ENCODE assay signal across 12 mouse cellular contexts in the genomic region with DNA sequence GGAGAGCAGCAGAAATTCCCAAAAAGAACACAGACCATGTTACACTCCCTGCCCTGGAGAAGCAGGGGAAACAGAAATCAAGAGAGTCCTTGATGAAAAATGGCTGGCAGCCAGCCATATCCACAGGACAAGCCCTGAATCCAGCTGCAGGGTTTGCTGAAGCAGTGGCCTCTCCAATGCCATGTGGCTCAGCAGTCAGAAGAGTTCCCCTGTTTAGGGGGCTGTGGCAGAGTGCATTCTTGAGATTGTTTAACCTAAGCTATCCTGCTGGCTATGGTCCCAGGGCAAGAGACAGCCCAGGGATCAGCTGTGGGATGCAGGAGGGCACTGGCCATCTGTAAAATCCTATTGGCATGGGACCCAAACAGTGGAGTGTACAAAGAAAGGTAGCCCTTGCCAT. TPM values are rescaled to one million over a fixed set of nuclear protein-coding genes. Genes with fewer than 3 reads are reported as not detected.
DNase-seq lines count a peak whose midpoint lies in the region; ATAC-seq and TF ChIP-seq lines count a peak whose summit lies in the region.
"Had no signal": no experiment of that assay in that cellular context is flagged by ENCODE, and none has a peak within 500 bp of the region (broad histone marks: within the 10 kb centered on the region; RNA-seq: fewer than 3 reads in every experiment).

No protein-coding gene starts in this region.

- H3K4me2 ChIP-seq in forebrain, postnatal 0 days (ENCODE audit: low read depth) = no peak overlapping the region
- H3K4me2 ChIP-seq in forebrain, embryonic 12.5 days = no peak overlapping the region
- no peak overlapping the region for H3K4me2 ChIP-seq in lung, embryonic 16.5 days (ENCODE audit: low read depth, low read length)
- H3K4me2 ChIP-seq: embryonic facial prominence, embryonic 15.5 days; liver, embryonic 15.5 days; midbrain, embryonic 13.5 days had no signal

- H3K4me3 ChIP-seq in forebrain, postnatal 0 days (ENCODE audit: low read depth, low read length) = no peak overlapping the region
- H3K4me3 ChIP-seq in forebrain, embryonic 12.5 days (replicated peaks) = no peak overlapping the region
- H3K4me3 ChIP-seq in lung, embryonic 16.5 days (ENCODE audit: low read length) = no peak overlapping the region
- no peak overlapping the region for H3K4me3 ChIP-seq in layer of hippocampus, adult 2 months
- H3K4me3 ChIP-seq: embryonic facial prominence, embryonic 15.5 days; liver, embryonic 15.5 days; midbrain, embryonic 13.5 days had no signal

- no peak overlapping the region for H3K27ac ChIP-seq in forebrain, postnatal 0 days (ENCODE audit: low read depth, low read length)
- no peak overlapping the region for H3K27ac ChIP-seq in forebrain, embryonic 12.5 days
- H3K27ac ChIP-seq in lung, embryonic 16.5 days (ENCODE audit: low read length) = no peak overlapping the region
- H3K27ac ChIP-seq in layer of hippocampus, adult 2 months = no peak overlapping the region
- H3K27ac ChIP-seq: embryonic facial prominence, embryonic 15.5 days; liver, embryonic 15.5 days; midbrain, embryonic 13.5 days had no signal

- H3K36me3 ChIP-seq in forebrain, postnatal 0 days (ENCODE audit: insufficient read depth) = peaks cover 24% of the 10 kb centered on the region
- H3K36me3 ChIP-seq in forebrain, embryonic 12.5 days (replicated peaks) = peaks cover 24% of the 10 kb centered on the region
- H3K36me3 ChIP-seq in lung, embryonic 16.5 days (ENCODE audit: control insufficient read depth, insufficient read depth, low read length) = peaks cover 2% of the 10 kb centered on the region; the same call in 1 of the 2 replicates

- ATAC-seq in forebrain, postnatal 0 days = no peak
- no peak for ATAC-seq in forebrain, embryonic 12.5 days (ENCODE audit: low FRiP score)
- ATAC-seq in lung, embryonic 16.5 days (ENCODE audit: low read depth) = peak; percentile 61
- ATAC-seq: hindbrain, embryonic 16.5 days; midbrain, embryonic 13.5 days had no signal

- H3K9ac ChIP-seq in forebrain, postnatal 0 days = no peak overlapping the region
- H3K9ac ChIP-seq in forebrain, embryonic 12.5 days = no peak overlapping the region
- no peak overlapping the region for H3K9ac ChIP-seq in lung, embryonic 16.5 days (ENCODE audit: low read length)
- H3K9ac ChIP-seq: embryonic facial prominence, embryonic 15.5 days; liver, embryonic 15.5 days; midbrain, embryonic 13.5 days had no signal

- no peaks in the 10 kb centered on the region for H3K4me1 ChIP-seq in forebrain, postnatal 0 days (ENCODE audit: insufficient read depth)
- no peaks in the 10 kb centered on the region for H3K4me1 ChIP-seq in forebrain, embryonic 12.5 days
- peaks cover 13% of the 10 kb centered on the region for H3K4me1 ChIP-seq in lung, embryonic 16.5 days (replicated peaks; ENCODE audit: control insufficient read depth, insufficient read depth, low read length)
- H3K4me1 ChIP-seq: midbrain, embryonic 13.5 days had no signal

- TF ChIP-seq CTCF in forebrain, postnatal 0 days (IDR thresholded peaks at IDR 0.05; ENCODE audit: low read depth) = no peak
- no peak for TF ChIP-seq CTCF in layer of hippocampus, adult 2 months (conservative IDR thresholded peaks at IDR 0.05)

- no peaks in the 10 kb centered on the region for H3K9me3 ChIP-seq in forebrain, postnatal 0 days (ENCODE audit: low read length)
- H3K9me3 ChIP-seq in forebrain, embryonic 12.5 days = no peaks in the 10 kb centered on the region
- no peaks in the 10 kb centered on the region for H3K9me3 ChIP-seq in lung, embryonic 16.5 days (ENCODE audit: control insufficient read depth, low read length)
- H3K9me3 ChIP-seq: embryonic facial prominence, embryonic 15.5 days; liver, embryonic 15.5 days; midbrain, embryonic 13.5 days had no signal

- no peaks in the 10 kb centered on the region for H3K27me3 ChIP-seq in forebrain, postnatal 0 days (ENCODE audit: insufficient read depth, low read length)
- H3K27me3 ChIP-seq in forebrain, embryonic 12.5 days = no peaks in the 10 kb centered on the region
- H3K27me3 ChIP-seq in lung, embryonic 16.5 days (ENCODE audit: control insufficient read depth, insufficient read depth, low read depth, low read length) = no peaks in the 10 kb centered on the region
- H3K27me3 ChIP-seq: embryonic facial prominence, embryonic 15.5 days; liver, embryonic 15.5 days; midbrain, embryonic 13.5 days had no signal

- peak; percentile 7 for DNase-seq in forebrain, postnatal 0 days
- DNase-seq in kidney, postnatal 14 days = peak; percentile 39
- DNase-seq in kidney, adult 8-10 months = no peak
- peak; percentile 48 for DNase-seq in ZHBTc4 (ENCODE audit: low read depth, low spot score)
- no peak for DNase-seq in layer of hippocampus, adult 2 months (ENCODE audit: low spot score in 2 of 2)
- no peak for DNase-seq in urinary bladder, postnatal 14 days (ENCODE audit: low spot score)

RNA-seq across cellular contexts. Expression of a gene that starts 8.2 kb away (rescaled TPM):
- 33.6 and 33.7 TPM in 2 replicates for total RNA-seq in forebrain, postnatal 0 days (2014; rRNA removed)
- 22.8 and 24.7 TPM in 2 replicates for polyA plus RNA-seq in forebrain, postnatal 0 days (2015; fragmentation: Nextera tagmentation; extraction: Ambion mirVana)
- 63.3 and 67.3 TPM in 2 replicates for polyA plus RNA-seq in forebrain, embryonic 12.5 days (2016; fragmentation: Nextera tagmentation; extraction: Ambion mirVana)
- polyA plus RNA-seq in lung, embryonic 16.5 days (2015; fragmentation: Nextera tagmentation; extraction: Ambion mirVana) = 45.6 and 46.8 TPM in 2 replicates
- total RNA-seq in layer of hippocampus, adult 2 months (2021) = 10 to 100 TPM; 64.0 to 71.1 TPM

RNA-seq across cellular contexts. Expression of a gene that starts 37.1 kb away (rescaled TPM):
- total RNA-seq in forebrain, postnatal 0 days (2014; rRNA removed) = 1.6 and 3.0 TPM in 2 replicates
- 0.49 and 0.90 TPM in 2 replicates for polyA plus RNA-seq in forebrain, postnatal 0 days (2015; fragmentation: Nextera tagmentation; extraction: Ambion mirVana)
- polyA plus RNA-seq in forebrain, embryonic 12.5 days (2016; fragmentation: Nextera tagmentation; extraction: Ambion mirVana) = 1.4 and 1.6 TPM in 2 replicates
- polyA plus RNA-seq in lung, embryonic 16.5 days (2015; fragmentation: Nextera tagmentation; extraction: Ambion mirVana) = 2.1 and 2.2 TPM in 2 replicates
- total RNA-seq in layer of hippocampus, adult 2 months (2021) = 1 to 10 TPM; 6.3 to 6.4 TPM

RNA-seq across cellular contexts. Expression of a gene that starts 51.6 kb away (rescaled TPM):
- total RNA-seq in forebrain, postnatal 0 days (2014; rRNA removed) = 18.3 and 18.9 TPM in 2 replicates
- polyA plus RNA-seq in forebrain, postnatal 0 days (2015; fragmentation: Nextera tagmentation; extraction: Ambion mirVana) = 4.8 and 6.0 TPM in 2 replicates
- 14.7 and 16.1 TPM in 2 replicates for polyA plus RNA-seq in forebrain, embryonic 12.5 days (2016; fragmentation: Nextera tagmentation; extraction: Ambion mirVana)
- 15.5 and 16.6 TPM in 2 replicates for polyA plus RNA-seq in lung, embryonic 16.5 days (2015; fragmentation: Nextera tagmentation; extraction: Ambion mirVana)
- total RNA-seq in layer of hippocampus, adult 2 months (2021) = 10 to 100 TPM; 49.0 to 50.2 TPM

Comparison
In these comparisons a context has a peak if more than half of its experiments do, and no peak if none do; other contexts are left out.
1. DNase-seq: peak in forebrain, postnatal 0 days (single experiment), kidney, postnatal 14 days (single experiment) and ZHBTc4 (single experiment); none in kidney, adult 8-10 months (0 of 2), layer of hippocampus, adult 2 months (0 of 2) and urinary bladder, postnatal 14 days (single experiment).